Mouse (Mus musculus) bone marrow, adult 2 months (tissue): ENCODE results near the gene Timm10.

Source experiments
- CTCF ChIP-seq: fragments of 200-500 bp; IDR thresholded peaks from 2 replicates; pipeline ENCODE4 v1.5.1; 2011; ENCODE audit warnings: low read length, control low read depth; ENCODE audit not compliant: control insufficient read depth, insufficient read depth
- POLR2A ChIP-seq: fragments of 200-500 bp; IDR thresholded peaks from 2 replicates; pipeline ENCODE4 v1.6.1; 2011; ENCODE audit warnings: low read depth, mild to moderate bottlenecking, control low read depth, low read length, borderline replicate concordance; ENCODE audit not compliant: control insufficient read depth

DNA sequence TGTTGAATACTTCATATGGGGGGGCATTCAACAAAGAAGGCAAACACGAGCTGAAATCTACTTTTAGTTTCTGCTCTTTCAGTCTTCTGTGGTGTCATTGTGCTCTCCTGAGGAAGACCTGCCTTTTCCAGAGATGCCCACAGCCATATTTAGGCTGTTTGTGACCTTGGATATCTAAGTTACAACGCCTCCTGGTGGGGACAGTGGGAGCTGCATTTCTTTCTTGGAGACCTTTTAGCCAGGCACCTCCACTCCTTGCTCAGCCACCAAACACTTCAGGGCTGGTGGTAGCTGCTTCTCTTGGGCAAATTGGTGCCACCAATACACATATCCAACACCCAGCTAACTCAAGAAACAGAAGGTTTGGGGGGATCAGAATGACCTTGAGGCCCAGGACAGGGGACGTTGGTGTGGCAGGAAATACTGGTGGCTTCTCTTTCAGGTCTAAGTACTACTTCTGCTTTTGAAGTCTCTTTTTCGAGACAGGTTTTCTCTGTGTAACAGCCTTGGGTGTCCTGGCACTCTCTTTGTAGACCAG lies 43.9 kb downstream of the Timm10 start:
- TF ChIP-seq POLR2A (no peak), CTCF (peak; percentile 26; the same call in 1 of the 2 replicates)
